Mouse (Mus musculus) adrenal gland (tissue): ENCODE data around the gene Ephx3.

ENCODE experiments used
- intact Hi-C: fragments of 180-260 bp; cut with DNase I; formaldehyde crosslinking; loops from one replicate; pipeline ENCODE4 v1.15.1; 2025

Gene Ephx3

GRCm38 (mm10) chr17:32176919-32177318 is 12.4 kb downstream of the Ephx3 start:
- intact Hi-C loops, result no loop called here

GRCm38 (mm10) chr17:32173166-32173565 is 16.2 kb downstream of the Ephx3 start:
- intact Hi-C loops, result no loop called here

- intact Hi-C loops, result no loop called here
Measured at GRCm38 (mm10) chr17:32172485-32172884, 16.9 kb downstream of the Ephx3 start.

- intact Hi-C loops, result no loop called here
Measured at GRCm38 (mm10) chr17:32169518-32170225, 19.7 kb downstream of the Ephx3 start.

- intact Hi-C loops, result no loop called here
Measured at GRCm38 (mm10) chr17:32166687-32167086, 22.7 kb downstream of the Ephx3 start, which contains the start of gene Notch3. Notch3 (minus strand) TSS chr17:32166852.

- intact Hi-C loops, result no loop called here
Measured at GRCm38 (mm10) chr17:32165803-32166595, 23.4 kb downstream of the Ephx3 start.

GRCm38 (mm10) chr17:32165266-32165802 is 24.0 kb downstream of the Ephx3 start:
- intact Hi-C loops, result no loop called here

GRCm38 (mm10) chr17:32164780-32165179 is 24.6 kb downstream of the Ephx3 start:
- intact Hi-C loops, result no loop called here

- intact Hi-C loops, result no loop called here
Measured at GRCm38 (mm10) chr17:32163910-32164650, 25.3 kb downstream of the Ephx3 start.

GRCm38 (mm10) chr17:32162112-32162850 is 27.1 kb downstream of the Ephx3 start:
- intact Hi-C loops, result no loop called here

- intact Hi-C loops, result no loop called here
Measured at GRCm38 (mm10) chr17:32160882-32161281, 28.5 kb downstream of the Ephx3 start.

GRCm38 (mm10) chr17:32158841-32159240 is 30.5 kb downstream of the Ephx3 start:
- intact Hi-C loops, result no loop called here

- intact Hi-C loops, result no loop called here
Measured at GRCm38 (mm10) chr17:32146718-32147117, 42.6 kb downstream of the Ephx3 start.

GRCm38 (mm10) chr17:32142907-32143854 is 46.2 kb downstream of the Ephx3 start:
- intact Hi-C loops, result loop anchor here (5.0 kb wide), 1 partner anchor 64 kb away; no protein-coding TSS in a partner anchor

GRCm38 (mm10) chr17:32142234-32142633 is 47.1 kb downstream of the Ephx3 start:
- intact Hi-C loops, result loop anchor here (5.0 kb wide), 1 partner anchor 65 kb away; no protein-coding TSS in a partner anchor
